Mouse (Mus musculus): ENCODE measurements around the gene Col4a4.

- TF ChIP-seq EP300 (IDR thresholded peaks at IDR 0.05; ENCODE audit: low read depth) (no peak), CTCF (IDR thresholded peaks at IDR 0.05; ENCODE audit: low read depth) (no peak)
Observed at GRCm38 (mm10) chr1:82437273-82437672, 149.4 kb downstream of the Col4a4 start.

Measured in liver, embryonic 14.5 days (tissue).